Mouse (Mus musculus) embryonic facial prominence, embryonic 13.5 days (tissue): ENCODE measurements around the gene Tpm4. TPM values are rescaled to one million over a fixed set of nuclear protein-coding genes. Genes with fewer than 3 reads are reported as not detected.
A peak's percentile ranks its signal among the peaks of the same experiment; 100 is the strongest.

Experiments used
- ATAC-seq: fragments of 200-750 bp; cut with Nextera tagmentation; 2 replicates; pipeline ENCODE4 v1.8.0; 2017; ENCODE audit warnings: low read depth; ENCODE audit not compliant: insufficient number of reproducible peaks, insufficient read depth, low FRiP score, low TSS enrichment
- H3K27ac ChIP-seq: fragments of 300-500 bp; sonication (generic); 2 replicates; pipeline ENCODE4 v1.5.1; 2015; ENCODE audit warnings: moderate library complexity, mild to moderate bottlenecking, inconsistent platforms
- H3K27me3 ChIP-seq: fragments of 300-500 bp; sonication (generic); 2 replicates; pipeline ENCODE4 v1.6.1; 2015; ENCODE audit warnings: mild to moderate bottlenecking, inconsistent platforms
- H3K36me3 ChIP-seq: fragments of 300-500 bp; sonication (generic); 2 replicates; pipeline ENCODE4 v1.6.1; 2015; ENCODE audit warnings: mild to moderate bottlenecking, inconsistent platforms
- H3K4me1 ChIP-seq: fragments of 300-500 bp; sonication (generic); 2 replicates; pipeline ENCODE4 v1.6.1; 2015; ENCODE audit warnings: inconsistent platforms
- H3K4me2 ChIP-seq: fragments of 300-500 bp; sonication (generic); 2 replicates; pipeline ENCODE4 v1.6.1; 2015; ENCODE audit warnings: moderate library complexity, mild to moderate bottlenecking, inconsistent platforms
- H3K4me3 ChIP-seq: fragments of 300-500 bp; sonication (generic); 2 replicates; pipeline ENCODE4 v1.5.1; 2015; ENCODE audit warnings: mild to moderate bottlenecking, inconsistent platforms
- H3K9ac ChIP-seq: fragments of 300-500 bp; sonication (generic); 2 replicates; pipeline ENCODE4 v1.6.1; 2015; ENCODE audit warnings: mild to moderate bottlenecking, inconsistent platforms
- H3K9me3 ChIP-seq: fragments of 300-500 bp; sonication (generic); 2 replicates; pipeline ENCODE4 v1.6.1; 2016; ENCODE audit warnings: inconsistent platforms
- WGBS: fragments of 180-500 bp; shearing (Covaris S2); methylation state at CpG from one replicate; pipeline ENCODE4 v1.1.7; 2015; ENCODE audit warnings: mixed read lengths; 5-methylcytosine and 5-hydroxymethylcytosine counted together
- polyA plus RNA-seq: library from polyadenylated mRNA; unstranded; fragments of >200 nt; fragmentation: Nextera tagmentation; extraction: Ambion mirVana; gene quantifications from 2 replicates; pipeline ENCODE4 v1.2.1, GENCODE M21; 2015

Gene Tpm4
- polyA plus RNA-seq, 1 experiment from 2014 or later = 622 TPM

- Histone ChIP-seq H3K9me3 (no peaks in the 10 kb centered on the region), H3K4me2 (no peak overlapping the region), H3K36me3 (peaks cover 93% of the 10 kb centered on the region), H3K9ac (no peak overlapping the region), H3K4me1 (no peaks in the 10 kb centered on the region), H3K4me3 (no peak overlapping the region), H3K27ac (no peak overlapping the region), H3K27me3 (no peaks in the 10 kb centered on the region)
- ATAC-seq = no peak
- 78% methylated on average over 5 of the region's 5 CpGs for WGBS
Measured at GRCm38 (mm10) chr8:72144345-72144975, 9.7 kb downstream of the Tpm4 start.

GRCm38 (mm10) chr8:72145511-72145910, 10.7 kb downstream of the Tpm4 start:
- WGBS = 89% methylated on average over 3 of the region's 3 CpGs

GRCm38 (mm10) chr8:72146056-72146455, 11.3 kb downstream of the Tpm4 start:
- 97% methylated on average over 1 of the region's 1 CpGs for WGBS

More at GRCm38 (mm10) chr8:72145511-72145910, 10.7 kb downstream of the Tpm4 start:
- no peak for ATAC-seq
- H3K9ac ChIP-seq = no peak overlapping the region
- H3K4me3 ChIP-seq = no peak overlapping the region
- no peaks in the 10 kb centered on the region for H3K4me1 ChIP-seq
- H3K9me3 ChIP-seq = no peaks in the 10 kb centered on the region
- no peaks in the 10 kb centered on the region for H3K27me3 ChIP-seq
- H3K27ac ChIP-seq = no peak overlapping the region
- H3K36me3 ChIP-seq = peaks cover 93% of the 10 kb centered on the region
- H3K4me2 ChIP-seq = no peak overlapping the region

GRCm38 (mm10) chr8:72146556-72146955, 11.8 kb downstream of the Tpm4 start:
- peaks cover 94% of the 10 kb centered on the region for H3K36me3 ChIP-seq

More at GRCm38 (mm10) chr8:72146056-72146455, 11.3 kb downstream of the Tpm4 start:
- peaks cover 94% of the 10 kb centered on the region for H3K36me3 ChIP-seq
- no peak overlapping the region for H3K9ac ChIP-seq
- H3K9me3 ChIP-seq = no peaks in the 10 kb centered on the region
- H3K4me2 ChIP-seq = no peak overlapping the region
- H3K4me1 ChIP-seq = no peaks in the 10 kb centered on the region
- ATAC-seq = no peak
- H3K4me3 ChIP-seq = no peak overlapping the region
- H3K27me3 ChIP-seq = no peaks in the 10 kb centered on the region
- H3K27ac ChIP-seq = no peak overlapping the region

GRCm38 (mm10) chr8:72147266-72147665, 12.5 kb downstream of the Tpm4 start:
- no peaks in the 10 kb centered on the region for H3K9me3 ChIP-seq
- WGBS = 86% methylated on average over 2 of the region's 2 CpGs

More at GRCm38 (mm10) chr8:72146556-72146955, 11.8 kb downstream of the Tpm4 start:
- no peaks in the 10 kb centered on the region for H3K4me1 ChIP-seq
- ATAC-seq = no peak
- no peak overlapping the region for H3K4me3 ChIP-seq
- no peak overlapping the region for H3K4me2 ChIP-seq
- no peaks in the 10 kb centered on the region for H3K27me3 ChIP-seq
- WGBS = 82% methylated on average over 3 of the region's 3 CpGs
- H3K27ac ChIP-seq = no peak overlapping the region
- H3K9ac ChIP-seq = no peak overlapping the region
- no peaks in the 10 kb centered on the region for H3K9me3 ChIP-seq

GRCm38 (mm10) chr8:72149056-72149455, 14.3 kb downstream of the Tpm4 start:
- H3K27me3 ChIP-seq = no peaks in the 10 kb centered on the region
- peaks cover 90% of the 10 kb centered on the region for H3K36me3 ChIP-seq
- H3K9ac ChIP-seq = no peak overlapping the region
- H3K4me3 ChIP-seq = no peak overlapping the region
- no peaks in the 10 kb centered on the region for H3K4me1 ChIP-seq
- H3K4me2 ChIP-seq = no peak overlapping the region
- 91% methylated on average over 1 of the region's 1 CpGs for WGBS
- ATAC-seq = no peak
- H3K9me3 ChIP-seq = no peaks in the 10 kb centered on the region
- no peak overlapping the region for H3K27ac ChIP-seq

More at GRCm38 (mm10) chr8:72147266-72147665, 12.5 kb downstream of the Tpm4 start:
- H3K4me2 ChIP-seq = no peak overlapping the region
- H3K4me3 ChIP-seq = no peak overlapping the region
- no peaks in the 10 kb centered on the region for H3K27me3 ChIP-seq
- no peak overlapping the region for H3K9ac ChIP-seq
- peaks cover 94% of the 10 kb centered on the region for H3K36me3 ChIP-seq
- no peaks in the 10 kb centered on the region for H3K4me1 ChIP-seq
- no peak for ATAC-seq
- no peak overlapping the region for H3K27ac ChIP-seq

GRCm38 (mm10) chr8:72151418-72152078, 16.8 kb downstream of the Tpm4 start:
- Histone ChIP-seq H3K4me1 (no peaks in the 10 kb centered on the region), H3K36me3 (peaks cover 68% of the 10 kb centered on the region), H3K27ac (no peak overlapping the region), H3K27me3 (no peaks in the 10 kb centered on the region), H3K9me3 (no peaks in the 10 kb centered on the region), H3K4me2 (no peak overlapping the region), H3K4me3 (no peak overlapping the region), H3K9ac (no peak overlapping the region)
- 83% methylated on average over 3 of the region's 3 CpGs for WGBS
- no peak for ATAC-seq

GRCm38 (mm10) chr8:72153382-72153781, 18.6 kb downstream of the Tpm4 start:
- H3K36me3 ChIP-seq = peaks cover 50% of the 10 kb centered on the region
- ATAC-seq = no peak
- H3K4me3 ChIP-seq = no peak overlapping the region
- no peak overlapping the region for H3K27ac ChIP-seq
- no peaks in the 10 kb centered on the region for H3K27me3 ChIP-seq
- H3K4me1 ChIP-seq = no peaks in the 10 kb centered on the region
- H3K9me3 ChIP-seq = no peaks in the 10 kb centered on the region
- H3K9ac ChIP-seq = no peak overlapping the region
- no peak overlapping the region for H3K4me2 ChIP-seq

GRCm38 (mm10) chr8:72158096-72158495, 23.3 kb downstream of the Tpm4 start:
- ATAC-seq = no peak
- WGBS = 85% methylated on average over 2 of the region's 2 CpGs
- Histone ChIP-seq H3K27me3 (no peaks in the 10 kb centered on the region), H3K27ac (no peak overlapping the region), H3K9me3 (no peaks in the 10 kb centered on the region), H3K4me1 (peaks cover 18% of the 10 kb centered on the region), H3K9ac (no peak overlapping the region), H3K4me3 (no peak overlapping the region), H3K4me2 (no peak overlapping the region), H3K36me3 (peaks cover 7% of the 10 kb centered on the region)

GRCm38 (mm10) chr8:72158726-72159125, 24.0 kb downstream of the Tpm4 start:
- Histone ChIP-seq H3K36me3 (peaks cover 7% of the 10 kb centered on the region; the same call in 1 of the 2 replicates), H3K9ac (no peak overlapping the region), H3K27me3 (no peaks in the 10 kb centered on the region), H3K9me3 (no peaks in the 10 kb centered on the region), H3K4me1 (peaks cover 18% of the 10 kb centered on the region), H3K27ac (no peak overlapping the region), H3K4me3 (no peak overlapping the region), H3K4me2 (no peak overlapping the region)
- no peak for ATAC-seq
- WGBS = 82% methylated on average over 3 of the region's 3 CpGs

GRCm38 (mm10) chr8:72160007-72160406, 25.2 kb downstream of the Tpm4 start:
- no peak overlapping the region for H3K27ac ChIP-seq
- no peaks in the 10 kb centered on the region for H3K9me3 ChIP-seq
- H3K4me2 ChIP-seq = peak overlapping the region; percentile 66
- no peaks in the 10 kb centered on the region for H3K27me3 ChIP-seq
- peak overlapping the region; percentile 96 for H3K4me3 ChIP-seq
- peaks cover 18% of the 10 kb centered on the region for H3K4me1 ChIP-seq
- H3K9ac ChIP-seq = peak overlapping the region; percentile 65
- 75% methylated on average over 3 of the region's 3 CpGs for WGBS
- peaks cover 16% of the 10 kb centered on the region for H3K36me3 ChIP-seq
- no peak for ATAC-seq
